Mouse (Mus musculus) neural tube, embryonic 13.5 days (tissue): Measurements from ENCODE around the gene Fbxw4. TPM values are rescaled to one million over a fixed set of nuclear protein-coding genes. Genes with fewer than 3 reads are reported as not detected.

Experiments used
- ATAC-seq: fragments of 200-750 bp; cut with Nextera tagmentation; 2 replicates; pipeline ENCODE4 v1.8.0; 2017; ENCODE audit warnings: low read depth, mild to moderate bottlenecking, moderate TSS enrichment, moderate library complexity
- H3K27ac ChIP-seq: fragments of 300-500 bp; sonication (generic); replicated peaks from 2 replicates; pipeline ENCODE4 v1.5.1; 2015; ENCODE audit warnings: moderate library complexity, mild to moderate bottlenecking, inconsistent platforms
- H3K27me3 ChIP-seq: fragments of 300-500 bp; sonication (generic); 2 replicates; pipeline ENCODE4 v1.6.1; 2015; ENCODE audit warnings: mild to moderate bottlenecking, inconsistent platforms
- H3K36me3 ChIP-seq: fragments of 300-500 bp; sonication (generic); 2 replicates; pipeline ENCODE4 v1.6.1; 2015; ENCODE audit warnings: mild to moderate bottlenecking, inconsistent platforms
- H3K4me1 ChIP-seq: fragments of 300-500 bp; sonication (generic); replicated peaks from 2 replicates; pipeline ENCODE4 v1.6.1; 2015; ENCODE audit warnings: inconsistent platforms
- H3K4me2 ChIP-seq: fragments of 300-500 bp; sonication (generic); 2 replicates; pipeline ENCODE4 v1.6.1; 2015; ENCODE audit warnings: inconsistent platforms, mild to moderate bottlenecking, moderate library complexity
- H3K4me3 ChIP-seq: fragments of 300-500 bp; sonication (generic); 2 replicates; pipeline ENCODE4 v1.5.1; 2015; ENCODE audit warnings: mild to moderate bottlenecking, inconsistent platforms
- H3K9ac ChIP-seq: fragments of 300-500 bp; sonication (generic); 2 replicates; pipeline ENCODE4 v1.6.1; 2015; ENCODE audit warnings: moderate library complexity, mild to moderate bottlenecking, inconsistent platforms
- H3K9me3 ChIP-seq: fragments of 300-500 bp; sonication (generic); 2 replicates; pipeline ENCODE4 v1.6.1; 2016; ENCODE audit warnings: inconsistent platforms
- WGBS: fragments of 180-500 bp; shearing (Covaris S2); methylation state at CpG from one replicate; pipeline ENCODE4 v1.1.7; 2015; 5-methylcytosine and 5-hydroxymethylcytosine counted together
- polyA plus RNA-seq: library from polyadenylated mRNA; unstranded; fragments of >200 nt; fragmentation: Nextera tagmentation; extraction: Ambion mirVana; gene quantifications from 2 replicates; pipeline ENCODE4 v1.2.1, GENCODE M21; 2015

Gene Fbxw4
- polyA plus RNA-seq, 1 experiment from 2014 or later, result 6.4 TPM

DNA sequence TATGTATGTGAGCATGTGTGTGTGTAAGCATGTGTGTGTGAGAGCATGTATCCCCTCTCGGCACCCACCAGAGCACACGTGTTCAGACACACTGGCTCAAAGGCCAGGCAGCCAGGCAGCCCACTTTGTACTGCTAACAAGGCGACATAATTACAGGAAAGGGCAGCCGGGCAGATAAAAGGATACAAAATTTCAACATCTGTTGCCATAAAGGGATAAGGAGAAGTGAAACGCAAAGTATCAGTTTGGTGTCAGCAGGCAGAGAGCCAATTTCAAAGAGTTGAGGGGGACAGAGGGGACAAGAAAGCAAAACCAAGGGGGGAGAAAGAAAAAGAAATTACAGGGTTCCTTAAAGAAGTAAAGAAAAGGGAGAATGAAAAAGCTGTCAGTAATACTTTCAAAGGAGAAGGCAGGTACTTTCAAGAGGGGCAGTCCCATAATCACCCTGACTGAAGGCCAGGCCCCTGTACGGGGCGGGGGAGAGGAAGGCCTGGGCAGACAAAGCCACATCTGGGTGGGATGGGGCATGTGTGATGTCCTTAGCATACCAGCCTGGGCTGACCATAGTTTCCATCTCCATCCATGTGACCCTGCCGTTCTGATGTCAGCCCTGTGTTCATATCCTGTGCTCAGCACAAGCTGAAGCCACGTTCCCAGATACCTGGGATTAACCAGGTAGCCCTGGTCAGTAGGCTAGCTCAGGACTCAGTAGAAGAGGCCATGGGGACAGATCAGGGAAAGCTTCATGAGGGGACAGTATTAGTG lies 75.1 kb downstream of the Fbxw4 start:
- Histone ChIP-seq H3K9ac (no peak overlapping the region), H3K4me3 (no peak overlapping the region), H3K9me3 (no peaks in the 10 kb centered on the region), H3K4me2 (no peak overlapping the region), H3K27ac (no peak overlapping the region), H3K36me3 (no peaks in the 10 kb centered on the region), H3K4me1 (peaks cover 15% of the 10 kb centered on the region), H3K27me3 (peaks cover 22% of the 10 kb centered on the region)
- WGBS, result 68% methylated on average over 9 of the region's 9 CpGs
- no peak for ATAC-seq

DNA sequence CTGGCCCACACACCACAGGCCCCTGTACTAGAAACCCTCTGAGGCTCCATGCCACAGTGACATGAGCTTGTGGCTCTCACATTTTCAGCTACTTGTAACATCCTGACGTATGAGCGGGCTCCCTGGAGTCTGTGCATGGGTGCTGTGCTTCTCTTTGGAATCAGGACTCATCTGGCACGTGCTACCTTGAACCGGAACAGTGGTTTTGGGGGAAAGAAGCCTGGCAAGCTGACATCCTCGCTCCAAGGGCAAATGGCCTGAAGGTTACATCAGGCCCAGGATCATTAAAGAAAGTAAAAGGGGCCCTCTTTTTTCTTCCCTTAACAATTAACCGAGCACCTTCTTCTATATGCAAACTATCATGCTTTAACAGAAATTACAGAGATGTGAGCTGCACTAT lies 77.0 kb downstream of the Fbxw4 start:
- ATAC-seq, result no peak
- Histone ChIP-seq H3K27me3 (peaks cover 18% of the 10 kb centered on the region; the same call in 1 of the 2 replicates), H3K4me3 (no peak overlapping the region), H3K36me3 (peaks cover 15% of the 10 kb centered on the region), H3K9ac (peak overlapping the region; percentile 31; the same call in 1 of the 2 replicates), H3K27ac (no peak overlapping the region), H3K4me2 (no peak overlapping the region), H3K4me1 (peaks cover 23% of the 10 kb centered on the region), H3K9me3 (no peaks in the 10 kb centered on the region)
- 89% methylated on average over 6 of the region's 6 CpGs for WGBS

DNA sequence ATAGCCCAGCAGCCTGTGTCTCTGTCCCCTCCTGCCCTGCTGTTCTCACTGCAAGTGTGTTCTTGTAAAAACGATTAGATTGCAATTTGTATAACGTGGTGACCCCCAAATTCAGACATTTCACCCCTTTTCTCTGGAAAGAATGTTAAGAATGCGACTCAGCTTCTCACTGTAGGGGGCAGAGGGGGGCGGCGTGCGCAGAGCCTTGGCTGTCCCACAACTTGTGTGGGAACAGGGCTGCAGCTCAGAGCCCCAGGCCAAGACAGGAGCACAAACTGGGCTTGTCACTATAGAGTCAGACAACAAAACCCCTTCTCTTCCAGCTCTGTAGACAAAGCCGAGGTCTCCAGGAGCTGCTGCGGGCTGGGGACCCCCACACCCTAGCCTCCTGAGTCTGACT lies 78.0 kb downstream of the Fbxw4 start:
- Histone ChIP-seq H3K36me3 (peaks cover 25% of the 10 kb centered on the region), H3K4me3 (no peak overlapping the region), H3K9ac (no peak overlapping the region), H3K27ac (no peak overlapping the region), H3K27me3 (peaks cover 12% of the 10 kb centered on the region; the same call in 1 of the 2 replicates), H3K9me3 (no peaks in the 10 kb centered on the region), H3K4me1 (peaks cover 23% of the 10 kb centered on the region), H3K4me2 (no peak overlapping the region)
- ATAC-seq, result no peak
- 8% methylated on average over 8 of the region's 8 CpGs for WGBS

- Histone ChIP-seq H3K9ac (no peak overlapping the region), H3K4me1 (peaks cover 25% of the 10 kb centered on the region), H3K4me3 (no peak overlapping the region), H3K4me2 (no peak overlapping the region), H3K27ac (no peak overlapping the region), H3K9me3 (no peaks in the 10 kb centered on the region), H3K27me3 (peaks cover 10% of the 10 kb centered on the region; the same call in 1 of the 2 replicates), H3K36me3 (peaks cover 33% of the 10 kb centered on the region)
- ATAC-seq, result no peak
- 53% methylated on average over 3 of the region's 3 CpGs for WGBS
Measured at GRCm38 (mm10) chr19:45581257-45581656, 78.9 kb downstream of the Fbxw4 start.

DNA sequence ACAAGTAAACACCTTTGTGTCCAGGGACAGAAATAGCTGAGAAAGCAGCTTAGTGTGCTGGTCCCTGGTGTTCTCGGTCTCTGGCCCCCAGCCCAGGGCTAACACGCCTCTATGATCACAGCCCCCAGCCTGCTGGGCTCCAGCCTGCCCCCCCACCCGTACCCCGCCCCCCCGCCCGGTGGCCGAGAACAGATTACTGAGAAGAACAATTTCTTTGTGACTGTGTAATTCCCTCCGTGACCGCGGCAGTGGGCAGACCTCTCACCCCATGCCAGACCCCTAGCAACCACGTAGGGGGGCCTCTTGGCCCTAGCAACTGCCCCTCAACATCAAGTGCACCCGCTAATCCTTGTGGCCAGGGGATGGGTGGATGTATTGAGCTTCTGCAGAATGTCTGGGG lies 79.9 kb downstream of the Fbxw4 start:
- ATAC-seq, result no peak
- Histone ChIP-seq H3K4me2 (no peak overlapping the region), H3K9ac (no peak overlapping the region), H3K9me3 (no peaks in the 10 kb centered on the region), H3K4me1 (peaks cover 35% of the 10 kb centered on the region), H3K36me3 (peaks cover 36% of the 10 kb centered on the region), H3K27ac (no peak overlapping the region), H3K4me3 (no peak overlapping the region), H3K27me3 (peaks cover 7% of the 10 kb centered on the region)
- 32% methylated on average over 12 of the region's 12 CpGs for WGBS

GRCm38 (mm10) chr19:45579416-45579815 lies 80.7 kb downstream of the Fbxw4 start:
- 87% methylated on average over 7 of the region's 7 CpGs for WGBS
- H3K4me3 ChIP-seq, result no peak overlapping the region
- peaks cover 36% of the 10 kb centered on the region for H3K36me3 ChIP-seq
- H3K27ac ChIP-seq, result no peak overlapping the region
- ATAC-seq, result no peak
- H3K9me3 ChIP-seq, result no peaks in the 10 kb centered on the region
- peaks cover 42% of the 10 kb centered on the region for H3K4me1 ChIP-seq
- no peak overlapping the region for H3K9ac ChIP-seq
- no peak overlapping the region for H3K4me2 ChIP-seq
- peaks cover 1% of the 10 kb centered on the region; the same call in 1 of the 2 replicates for H3K27me3 ChIP-seq

DNA sequence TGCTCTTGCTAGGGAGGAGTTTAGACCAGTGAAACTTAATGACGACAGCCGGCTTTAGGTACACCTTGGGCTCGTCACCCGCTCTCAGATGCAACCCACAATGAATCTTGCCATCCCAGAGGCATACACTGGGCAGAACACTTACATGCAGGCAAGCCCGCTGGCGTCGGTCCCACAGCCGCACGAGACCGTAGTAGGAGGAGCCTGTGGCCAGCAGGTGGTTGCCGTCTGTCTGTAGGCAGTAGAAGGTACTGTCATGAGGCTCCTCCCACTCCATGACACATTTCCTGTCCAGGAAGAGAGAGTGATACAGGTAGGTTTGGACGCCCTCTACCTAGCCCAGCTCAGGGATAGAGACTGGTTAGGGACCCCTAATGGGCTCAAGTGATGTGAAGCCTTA lies 81.1 kb downstream of the Fbxw4 start:
- Histone ChIP-seq H3K4me1 (peaks cover 46% of the 10 kb centered on the region), H3K36me3 (peaks cover 36% of the 10 kb centered on the region), H3K4me2 (no peak overlapping the region), H3K27ac (no peak overlapping the region), H3K4me3 (no peak overlapping the region), H3K9me3 (no peaks in the 10 kb centered on the region), H3K9ac (no peak overlapping the region), H3K27me3 (no peaks in the 10 kb centered on the region; the same call in 1 of the 2 replicates)
- WGBS, result 92% methylated on average over 12 of the region's 12 CpGs
- no peak for ATAC-seq

DNA sequence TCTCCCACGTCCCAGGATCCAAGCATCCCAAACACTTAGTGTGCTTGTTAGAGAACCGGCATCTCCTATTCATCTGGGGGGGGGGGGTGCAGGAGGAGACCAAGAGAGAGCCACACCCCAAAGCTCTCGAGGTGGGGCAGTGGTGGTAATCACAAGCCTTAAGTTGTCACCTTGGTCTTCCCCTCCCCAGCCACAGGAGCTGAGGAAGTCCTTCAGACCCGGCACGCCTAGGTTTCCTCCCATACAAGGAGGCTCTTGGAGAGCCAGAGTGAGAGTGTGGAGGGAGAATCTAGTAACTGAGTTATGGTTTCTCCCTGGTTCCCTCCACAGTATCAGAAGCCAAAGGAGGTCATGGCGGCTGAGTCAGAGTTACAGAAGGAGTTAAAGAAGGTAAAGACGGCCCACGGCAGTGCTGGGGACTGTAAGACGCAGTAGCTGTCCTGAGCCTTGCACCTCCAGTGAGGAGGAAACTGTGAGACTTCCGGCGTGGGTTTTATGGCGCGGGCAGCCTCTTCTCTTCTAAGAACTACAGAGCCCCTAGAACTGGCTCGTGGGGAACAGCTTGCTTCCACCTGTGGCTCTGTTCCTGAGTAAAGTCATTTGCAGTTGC lies 82.9 kb downstream of the Fbxw4 start:
- ATAC-seq, result no peak

DNA sequence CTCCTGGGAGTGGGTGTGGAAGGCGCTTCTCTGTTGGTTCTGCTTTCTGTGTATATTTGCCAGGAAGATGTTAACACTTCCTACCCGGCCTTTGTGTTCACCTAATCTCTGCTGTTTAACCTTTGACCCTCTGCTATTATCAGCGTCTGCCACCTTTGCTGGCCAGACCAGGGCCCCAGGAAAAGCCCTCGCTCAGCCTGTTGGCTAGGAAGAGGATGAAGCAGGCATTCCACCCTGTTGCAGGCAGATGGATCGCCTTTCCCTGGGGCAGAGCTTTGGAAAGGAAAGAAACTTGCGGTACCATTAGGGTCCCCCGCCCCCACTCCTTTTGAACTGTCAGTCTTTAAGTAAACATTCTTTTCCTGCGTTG lies 84.5 kb downstream of the Fbxw4 start:
- Histone ChIP-seq H3K4me3 (no peak overlapping the region), H3K36me3 (peaks cover 52% of the 10 kb centered on the region), H3K9me3 (no peaks in the 10 kb centered on the region), H3K4me2 (no peak overlapping the region), H3K27me3 (no peaks in the 10 kb centered on the region; the same call in 1 of the 2 replicates), H3K27ac (no peak overlapping the region), H3K9ac (no peak overlapping the region), H3K4me1 (peaks cover 48% of the 10 kb centered on the region)
- 20% methylated on average over 8 of the region's 8 CpGs for WGBS
- ATAC-seq, result no peak

More for the DNA sequence above, 82.9 kb downstream of the Fbxw4 start:
- Histone ChIP-seq H3K27ac (no peak overlapping the region), H3K9ac (no peak overlapping the region), H3K9me3 (no peaks in the 10 kb centered on the region), H3K36me3 (peaks cover 43% of the 10 kb centered on the region), H3K27me3 (no peaks in the 10 kb centered on the region; the same call in 1 of the 2 replicates), H3K4me1 (peaks cover 52% of the 10 kb centered on the region), H3K4me2 (no peak overlapping the region), H3K4me3 (no peak overlapping the region)
- 84% methylated on average over 14 of the region's 14 CpGs for WGBS

- no peak overlapping the region for H3K9ac ChIP-seq
- H3K4me2 ChIP-seq, result no peak overlapping the region
- no peak overlapping the region for H3K27ac ChIP-seq
- no peaks in the 10 kb centered on the region; the same call in 1 of the 2 replicates for H3K27me3 ChIP-seq
- ATAC-seq, result no peak
- H3K36me3 ChIP-seq, result peaks cover 52% of the 10 kb centered on the region
- H3K4me1 ChIP-seq, result peaks cover 47% of the 10 kb centered on the region
- no peaks in the 10 kb centered on the region for H3K9me3 ChIP-seq
- 65% methylated on average over 19 of the region's 19 CpGs for WGBS
- no peak overlapping the region for H3K4me3 ChIP-seq
Measured at GRCm38 (mm10) chr19:45574941-45575631, 85.0 kb downstream of the Fbxw4 start.

GRCm38 (mm10) chr19:45574339-45574898 lies 85.7 kb downstream of the Fbxw4 start:
- ATAC-seq, result peak; percentile 15; the same call in 1 of the 2 replicates
- Histone ChIP-seq H3K36me3 (peaks cover 50% of the 10 kb centered on the region), H3K4me1 (peaks cover 46% of the 10 kb centered on the region), H3K4me3 (no peak overlapping the region), H3K27me3 (no peaks in the 10 kb centered on the region; the same call in 1 of the 2 replicates), H3K9ac (no peak overlapping the region), H3K9me3 (no peaks in the 10 kb centered on the region), H3K27ac (peak overlapping the region; percentile 29; the same call in 1 of the 2 replicates), H3K4me2 (no peak overlapping the region)
- WGBS, result 80% methylated on average over 7 of the region's 7 CpGs

- peak overlapping the region; percentile 29; the same call in 1 of the 2 replicates for H3K27ac ChIP-seq
- no peak overlapping the region for H3K4me2 ChIP-seq
- no peaks in the 10 kb centered on the region; the same call in 1 of the 2 replicates for H3K27me3 ChIP-seq
- H3K4me1 ChIP-seq, result peaks cover 50% of the 10 kb centered on the region
- peak; percentile 70 for ATAC-seq
- 23% methylated on average over 6 of the region's 6 CpGs for WGBS
- no peak overlapping the region for H3K9ac ChIP-seq
- H3K36me3 ChIP-seq, result peaks cover 44% of the 10 kb centered on the region
- H3K4me3 ChIP-seq, result no peak overlapping the region
- no peaks in the 10 kb centered on the region for H3K9me3 ChIP-seq
Measured at GRCm38 (mm10) chr19:45573861-45574267, 86.2 kb downstream of the Fbxw4 start.
